Mouse (Mus musculus) thymus, adult 2 months (tissue): ENCODE results near the gene Stxbp3.

Experiments used
- CTCF ChIP-seq: fragments of 200-500 bp; IDR thresholded peaks from 2 replicates; pipeline ENCODE4 v1.5.1; 2012; ENCODE audit warnings: mild to moderate bottlenecking, control low read depth, low read length, moderate library complexity, borderline replicate concordance; ENCODE audit not compliant: control insufficient read depth, poor library complexity, insufficient read depth; ENCODE audit errors: extremely low read depth
- POLR2A ChIP-seq: fragments of 200-500 bp; IDR thresholded peaks from 2 replicates; pipeline ENCODE4 v1.6.1; 2012; ENCODE audit warnings: mild to moderate bottlenecking, low read length, control low read depth, moderate library complexity; ENCODE audit not compliant: control insufficient read depth, poor library complexity, insufficient read depth; ENCODE audit errors: extremely low read depth

- TF ChIP-seq CTCF (no peak), POLR2A (no peak)
These were observed 70.8 kb downstream of the Stxbp3 start for GRCm38 (mm10) chr3:108769547-108769946.
